Mouse (Mus musculus): ENCODE measurements at regions not wholly inside any gene's neighbourhood (a gene's known extent, or its start where the extent isn't known, plus 50 kb on each side); places are given as distances from the start of the nearest gene placed in this dataset.
A peak's percentile ranks its signal among the peaks of the same experiment; 100 is the strongest.

DNA sequence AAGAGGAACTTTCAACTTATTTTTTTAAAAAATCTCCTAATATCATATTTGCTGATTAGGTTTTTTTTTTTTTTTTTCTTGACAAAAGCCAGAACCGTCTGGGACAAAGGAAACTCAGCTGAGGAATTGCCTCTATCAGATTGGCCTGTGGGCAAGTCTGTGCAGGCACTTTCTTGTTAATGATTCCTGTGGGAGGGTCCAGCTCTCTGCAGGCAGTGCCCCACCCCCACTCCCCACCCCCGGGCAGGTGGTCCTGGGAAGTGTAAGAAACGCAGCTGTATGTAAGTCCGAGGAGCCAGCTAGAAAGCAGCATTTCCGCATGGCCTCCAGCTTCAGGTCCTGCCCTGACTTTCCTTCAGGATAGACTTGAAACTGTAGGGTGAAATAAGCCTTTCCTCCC is 377.7 kb downstream of the Sox2 start:
- Histone ChIP-seq H3K4me3 (ENCODE audit: low read length) (no peak overlapping the region), H3K4me1 (ENCODE audit: control insufficient read depth, insufficient read depth, low read length) (no peaks in the 10 kb centered on the region), H3K36me3 (ENCODE audit: control insufficient read depth, insufficient read depth) (no peaks in the 10 kb centered on the region), H3K9ac (ENCODE audit: low read length) (no peak overlapping the region), H3K27ac (ENCODE audit: low read length) (no peak overlapping the region), H3K9me3 (replicated peaks; ENCODE audit: control insufficient read depth, low read length) (no peaks in the 10 kb centered on the region), H3K27me3 (ENCODE audit: control insufficient read depth, insufficient read depth, low read length) (no peaks in the 10 kb centered on the region), H3K4me2 (ENCODE audit: low read depth, low read length) (no peak overlapping the region)
- WGBS, result 17% methylated on average over 5 of the region's 5 CpGs
- no peak for ATAC-seq (replicated peaks; ENCODE audit: extremely low read depth, insufficient read depth, low FRiP score)

DNA sequence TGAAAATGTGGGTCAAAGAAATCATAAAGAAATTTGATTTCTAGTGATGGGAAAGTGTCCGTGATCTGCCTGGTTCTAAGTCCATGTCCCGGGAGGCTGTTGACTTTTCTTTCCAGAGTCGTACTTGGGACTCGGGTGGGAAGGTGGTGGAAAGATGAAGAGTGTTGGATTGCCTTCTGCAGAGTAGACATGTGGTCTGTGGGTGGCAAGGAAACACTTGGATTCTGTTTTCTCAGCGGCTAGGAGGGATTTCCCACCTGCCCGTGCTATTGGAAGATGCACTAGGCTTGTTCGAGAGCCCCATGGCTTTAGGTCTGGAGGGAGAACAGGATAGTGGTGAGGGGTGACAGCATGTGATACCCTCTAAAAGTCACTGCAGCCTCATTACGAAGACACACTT is 379.7 kb downstream of the Sox2 start:
- H3K9me3 ChIP-seq (replicated peaks; ENCODE audit: control insufficient read depth, low read length), result no peaks in the 10 kb centered on the region
- H3K9ac ChIP-seq (ENCODE audit: low read length), result no peak overlapping the region
- no peaks in the 10 kb centered on the region for H3K27me3 ChIP-seq (ENCODE audit: control insufficient read depth, insufficient read depth, low read length)
- H3K4me1 ChIP-seq (ENCODE audit: control insufficient read depth, insufficient read depth, low read length), result no peaks in the 10 kb centered on the region
- H3K27ac ChIP-seq (ENCODE audit: low read length), result no peak overlapping the region
- H3K4me3 ChIP-seq (ENCODE audit: low read length), result no peak overlapping the region
- no peak overlapping the region for H3K4me2 ChIP-seq (ENCODE audit: low read depth, low read length)
- 88% methylated on average over 8 of the region's 8 CpGs for WGBS
- ATAC-seq (replicated peaks; ENCODE audit: extremely low read depth, insufficient read depth, low FRiP score), result no peak
- H3K36me3 ChIP-seq (ENCODE audit: control insufficient read depth, insufficient read depth), result no peaks in the 10 kb centered on the region

DNA sequence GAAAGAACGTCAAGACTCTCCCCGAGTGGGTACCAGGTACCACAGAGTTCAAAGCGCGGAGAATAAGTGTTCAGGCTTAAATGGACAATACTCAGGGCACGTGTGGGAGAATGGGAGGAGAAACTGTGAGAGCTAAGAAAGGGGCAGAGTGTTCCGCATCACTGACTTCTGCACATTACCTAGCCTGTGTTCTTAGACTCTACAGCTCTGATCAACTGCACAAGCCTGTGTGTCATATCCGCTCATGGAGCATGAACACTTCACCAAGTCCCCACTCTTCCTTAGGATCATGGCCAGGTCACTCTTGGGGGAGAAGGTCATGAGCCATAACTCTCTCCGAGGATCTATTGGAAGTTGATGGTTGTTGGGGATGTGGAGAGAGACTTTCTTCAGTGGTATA is 383.4 kb downstream of the Sox2 start:
- Histone ChIP-seq H3K27ac (ENCODE audit: low read length) (no peak overlapping the region), H3K9me3 (replicated peaks; ENCODE audit: control insufficient read depth, low read length) (no peaks in the 10 kb centered on the region), H3K4me3 (ENCODE audit: low read length) (no peak overlapping the region), H3K4me2 (ENCODE audit: low read depth, low read length) (no peak overlapping the region), H3K27me3 (ENCODE audit: control insufficient read depth, insufficient read depth, low read length) (no peaks in the 10 kb centered on the region), H3K4me1 (ENCODE audit: control insufficient read depth, insufficient read depth, low read length) (no peaks in the 10 kb centered on the region), H3K36me3 (ENCODE audit: control insufficient read depth, insufficient read depth) (no peaks in the 10 kb centered on the region), H3K9ac (ENCODE audit: low read length) (no peak overlapping the region)
- 84% methylated on average over 8 of the region's 8 CpGs for WGBS
- ATAC-seq (replicated peaks; ENCODE audit: extremely low read depth, insufficient read depth, low FRiP score), result no peak

DNA sequence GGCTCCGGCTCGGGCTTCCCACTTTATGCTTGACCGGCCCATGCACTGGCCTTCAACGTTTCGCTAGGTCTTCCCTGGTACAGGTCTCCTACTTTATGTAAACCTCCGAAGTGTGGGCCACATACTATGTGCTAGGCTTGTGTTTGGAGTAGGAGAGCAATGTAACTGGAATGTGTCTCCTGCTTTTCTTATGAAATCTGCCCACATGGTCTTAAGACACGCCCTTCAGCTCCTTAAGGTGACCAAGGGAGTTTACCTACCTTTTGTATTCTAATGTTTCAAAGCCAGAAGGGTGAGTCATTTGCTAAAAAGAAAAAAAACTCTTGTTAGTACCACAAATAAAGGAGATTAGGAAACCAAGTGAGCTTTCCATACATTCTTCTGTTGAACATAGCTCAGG is 385.0 kb downstream of the Sox2 start:
- Histone ChIP-seq H3K27ac (ENCODE audit: low read length) (no peak overlapping the region), H3K4me3 (ENCODE audit: low read length) (no peak overlapping the region), H3K9ac (ENCODE audit: low read length) (no peak overlapping the region), H3K36me3 (ENCODE audit: control insufficient read depth, insufficient read depth) (no peaks in the 10 kb centered on the region), H3K4me1 (ENCODE audit: control insufficient read depth, insufficient read depth, low read length) (no peaks in the 10 kb centered on the region), H3K4me2 (ENCODE audit: low read depth, low read length) (no peak overlapping the region), H3K27me3 (ENCODE audit: control insufficient read depth, insufficient read depth, low read length) (no peaks in the 10 kb centered on the region), H3K9me3 (replicated peaks; ENCODE audit: control insufficient read depth, low read length) (no peaks in the 10 kb centered on the region)
- ATAC-seq (replicated peaks; ENCODE audit: extremely low read depth, insufficient read depth, low FRiP score), result no peak
- WGBS, result 88% methylated on average over 7 of the region's 7 CpGs

DNA sequence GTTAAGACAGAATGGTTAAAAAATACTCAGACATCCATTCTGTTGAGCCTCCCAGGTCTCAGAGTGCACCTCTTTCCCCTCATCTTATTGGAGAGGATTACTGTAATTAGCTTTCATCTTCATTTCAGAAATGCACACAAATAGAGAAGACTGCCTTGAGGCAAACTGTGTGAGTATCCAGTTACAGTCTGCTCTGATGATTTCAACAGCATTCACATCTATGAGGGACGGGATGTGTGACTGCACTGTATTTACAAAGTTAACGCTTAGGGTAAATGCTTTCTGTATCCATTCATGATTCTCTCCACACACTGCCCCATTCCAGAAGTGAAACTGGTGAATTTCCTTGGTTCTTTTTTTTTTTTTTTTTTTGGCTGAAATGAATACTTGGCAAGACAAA is 393.5 kb downstream of the Sox2 start:
- no peak for ATAC-seq (replicated peaks; ENCODE audit: extremely low read depth, insufficient read depth, low FRiP score)
- no peak overlapping the region for H3K27ac ChIP-seq (ENCODE audit: low read length)
- H3K9ac ChIP-seq (ENCODE audit: low read length), result no peak overlapping the region
- no peaks in the 10 kb centered on the region for H3K4me1 ChIP-seq (ENCODE audit: control insufficient read depth, insufficient read depth, low read length)
- H3K9me3 ChIP-seq (replicated peaks; ENCODE audit: control insufficient read depth, low read length), result no peaks in the 10 kb centered on the region
- H3K4me2 ChIP-seq (ENCODE audit: low read depth, low read length), result no peak overlapping the region
- H3K36me3 ChIP-seq (ENCODE audit: control insufficient read depth, insufficient read depth), result no peaks in the 10 kb centered on the region
- H3K4me3 ChIP-seq (ENCODE audit: low read length), result no peak overlapping the region
- H3K27me3 ChIP-seq (ENCODE audit: control insufficient read depth, insufficient read depth, low read length), result no peaks in the 10 kb centered on the region
- WGBS, result 70% methylated on average over 2 of the region's 2 CpGs

DNA sequence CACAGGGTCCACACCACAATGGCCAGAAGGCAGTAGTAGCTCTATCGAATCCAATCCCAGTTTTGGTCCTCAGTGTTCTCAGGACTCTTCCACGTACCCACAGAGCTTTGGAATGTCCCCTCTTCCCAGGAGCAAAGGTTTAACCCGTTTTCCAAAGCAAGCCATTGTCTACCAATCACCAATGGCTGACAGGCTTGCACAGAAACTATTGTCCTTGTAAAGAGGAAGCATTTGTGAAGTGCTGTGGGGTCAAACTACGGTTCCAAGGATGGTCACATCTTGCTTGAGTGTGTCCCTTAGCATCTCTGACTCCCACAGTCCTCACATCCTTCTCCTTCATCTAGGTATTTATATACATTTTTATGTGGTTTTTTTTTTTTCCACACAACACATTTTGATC is 409.2 kb downstream of the Sox2 start:
- H3K9me3 ChIP-seq (replicated peaks; ENCODE audit: control insufficient read depth, low read length), result no peaks in the 10 kb centered on the region
- H3K4me1 ChIP-seq (ENCODE audit: control insufficient read depth, insufficient read depth, low read length), result no peaks in the 10 kb centered on the region
- H3K4me3 ChIP-seq (ENCODE audit: low read length), result no peak overlapping the region
- WGBS, result 50% methylated on average over 4 of the region's 4 CpGs
- H3K27ac ChIP-seq (ENCODE audit: low read length), result no peak overlapping the region
- ATAC-seq (replicated peaks; ENCODE audit: extremely low read depth, insufficient read depth, low FRiP score), result no peak
- no peaks in the 10 kb centered on the region for H3K36me3 ChIP-seq (ENCODE audit: control insufficient read depth, insufficient read depth)
- H3K27me3 ChIP-seq (ENCODE audit: control insufficient read depth, insufficient read depth, low read length), result no peaks in the 10 kb centered on the region
- no peak overlapping the region for H3K9ac ChIP-seq (ENCODE audit: low read length)
- H3K4me2 ChIP-seq (ENCODE audit: low read depth, low read length), result no peak overlapping the region

- no peaks in the 10 kb centered on the region for H3K27me3 ChIP-seq (ENCODE audit: control insufficient read depth, insufficient read depth, low read length)
- no peaks in the 10 kb centered on the region for H3K36me3 ChIP-seq (ENCODE audit: control insufficient read depth, insufficient read depth)
- 23% methylated on average over 10 of the region's 10 CpGs for WGBS
- no peaks in the 10 kb centered on the region for H3K4me1 ChIP-seq (ENCODE audit: control insufficient read depth, insufficient read depth, low read length)
- ATAC-seq (replicated peaks; ENCODE audit: extremely low read depth, insufficient read depth, low FRiP score), result no peak
- no peak overlapping the region for H3K27ac ChIP-seq (ENCODE audit: low read length)
- H3K9ac ChIP-seq (ENCODE audit: low read length), result no peak overlapping the region
- H3K9me3 ChIP-seq (replicated peaks; ENCODE audit: control insufficient read depth, low read length), result no peaks in the 10 kb centered on the region
- H3K4me2 ChIP-seq (ENCODE audit: low read depth, low read length), result peak overlapping the region; percentile 32
- no peak overlapping the region for H3K4me3 ChIP-seq (ENCODE audit: low read length)
These were observed 409.8 kb downstream of the Sox2 start for GRCm38 (mm10) chr3:35060042-35060441.

DNA sequence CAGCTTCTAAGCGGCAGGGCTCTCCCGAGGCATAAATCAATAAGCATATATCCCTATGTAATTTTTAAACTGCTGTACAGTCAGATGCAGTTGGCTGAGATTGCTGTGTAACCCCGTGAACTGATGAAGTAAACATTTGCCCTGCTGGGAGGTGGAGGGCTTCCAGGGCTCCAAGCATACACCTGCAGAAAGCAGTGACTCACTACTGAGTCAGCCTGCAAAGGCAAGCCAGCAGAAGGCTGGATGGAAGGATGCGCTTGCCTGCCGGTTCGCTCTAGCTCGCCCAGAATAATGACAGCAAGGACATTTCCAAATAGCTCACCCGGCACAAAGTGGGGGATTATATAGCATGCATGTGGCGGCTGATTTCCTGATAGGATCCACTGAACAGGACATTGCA is 416.6 kb downstream of the Sox2 start:
- 62% methylated on average over 9 of the region's 9 CpGs for WGBS
- ATAC-seq (replicated peaks; ENCODE audit: extremely low read depth, insufficient read depth, low FRiP score), result no peak
- Histone ChIP-seq H3K36me3 (ENCODE audit: control insufficient read depth, insufficient read depth) (no peaks in the 10 kb centered on the region), H3K27ac (ENCODE audit: low read length) (no peak overlapping the region), H3K27me3 (ENCODE audit: control insufficient read depth, insufficient read depth, low read length) (no peaks in the 10 kb centered on the region), H3K9me3 (replicated peaks; ENCODE audit: control insufficient read depth, low read length) (no peaks in the 10 kb centered on the region), H3K4me3 (ENCODE audit: low read length) (no peak overlapping the region), H3K9ac (ENCODE audit: low read length) (no peak overlapping the region), H3K4me1 (ENCODE audit: control insufficient read depth, insufficient read depth, low read length) (no peaks in the 10 kb centered on the region), H3K4me2 (ENCODE audit: low read depth, low read length) (no peak overlapping the region)

GRCm38 (mm10) chr3:35068586-35068985 is 418.4 kb downstream of the Sox2 start:
- WGBS, result 78% methylated on average over 8 of the region's 8 CpGs
- Histone ChIP-seq H3K27me3 (ENCODE audit: control insufficient read depth, insufficient read depth, low read length) (no peaks in the 10 kb centered on the region), H3K36me3 (ENCODE audit: control insufficient read depth, insufficient read depth) (no peaks in the 10 kb centered on the region), H3K27ac (ENCODE audit: low read length) (no peak overlapping the region), H3K4me1 (ENCODE audit: control insufficient read depth, insufficient read depth, low read length) (no peaks in the 10 kb centered on the region), H3K4me3 (ENCODE audit: low read length) (no peak overlapping the region), H3K9me3 (replicated peaks; ENCODE audit: control insufficient read depth, low read length) (no peaks in the 10 kb centered on the region), H3K4me2 (ENCODE audit: low read depth, low read length) (no peak overlapping the region), H3K9ac (ENCODE audit: low read length) (no peak overlapping the region)
- no peak for ATAC-seq (replicated peaks; ENCODE audit: extremely low read depth, insufficient read depth, low FRiP score)

- Histone ChIP-seq H3K27ac (ENCODE audit: low read length) (no peak overlapping the region), H3K27me3 (ENCODE audit: control insufficient read depth, insufficient read depth, low read length) (no peaks in the 10 kb centered on the region), H3K9ac (ENCODE audit: low read length) (no peak overlapping the region), H3K9me3 (replicated peaks; ENCODE audit: control insufficient read depth, low read length) (no peaks in the 10 kb centered on the region), H3K4me2 (ENCODE audit: low read depth, low read length) (no peak overlapping the region), H3K4me3 (ENCODE audit: low read length) (no peak overlapping the region), H3K36me3 (ENCODE audit: control insufficient read depth, insufficient read depth) (no peaks in the 10 kb centered on the region), H3K4me1 (ENCODE audit: control insufficient read depth, insufficient read depth, low read length) (no peaks in the 10 kb centered on the region)
- ATAC-seq (replicated peaks; ENCODE audit: extremely low read depth, insufficient read depth, low FRiP score), result no peak
- WGBS, result 82% methylated on average over 2 of the region's 2 CpGs
These were observed 420.8 kb downstream of the Sox2 start for GRCm38 (mm10) chr3:35071046-35071445.
